Mouse (Mus musculus): ENCODE data around the gene Fgfr2.

GRCm38 (mm10) chr7:132787496-132788190 lies 335.5 kb downstream of the Fgfr2 start:
- no peak for TF ChIP-seq TCF12 (IDR thresholded peaks at IDR 0.05; ENCODE audit: insufficient read depth, poor library complexity, severe bottlenecking)
- TF ChIP-seq POLR2A (IDR thresholded peaks at IDR 0.05; ENCODE audit: insufficient read length, low read depth) = no peak
- TF ChIP-seq MYOG (IDR thresholded peaks at IDR 0.05; ENCODE audit: control insufficient read depth in 1 of 3, insufficient read depth in 1 of 3, insufficient read length in 2 of 3, low read depth in 2 of 3) = no peak
- TF ChIP-seq CEBPB (IDR thresholded peaks at IDR 0.05; ENCODE audit: insufficient read depth, poor library complexity, severe bottlenecking) = no peak
- TF ChIP-seq MAX (IDR thresholded peaks at IDR 0.05; ENCODE audit: low read depth) = no peak
- TF ChIP-seq POLR2AphosphoS2 (IDR thresholded peaks at IDR 0.05; ENCODE audit: insufficient read length, low read depth) = no peak
